Mouse (Mus musculus) liver, embryonic 16.5 days (tissue): ENCODE results near the gene Myof. TPM values are rescaled to one million over a fixed set of nuclear protein-coding genes. Genes with fewer than 3 reads are reported as not detected.

ENCODE experiments used
- ATAC-seq: fragments of 200-750 bp; cut with Nextera tagmentation; 2 replicates; pipeline ENCODE4 v1.8.0; 2017; ENCODE audit warnings: low read depth, mild to moderate bottlenecking, moderate number of reproducible peaks, moderate library complexity
- H3K27ac ChIP-seq: fragments of 300-500 bp; sonication (generic); 2 replicates; pipeline ENCODE4 v1.5.1; 2014; ENCODE audit warnings: mild to moderate bottlenecking, low read length
- H3K27me3 ChIP-seq: fragments of 300-500 bp; sonication (generic); 2 replicates; pipeline ENCODE4 v1.6.1; 2014; ENCODE audit warnings: low read depth, low read length, mixed read lengths; ENCODE audit not compliant: control insufficient read depth, insufficient read depth
- H3K36me3 ChIP-seq: fragments of 300-500 bp; sonication (generic); 2 replicates; pipeline ENCODE4 v1.6.1; 2014; ENCODE audit warnings: mild to moderate bottlenecking; ENCODE audit not compliant: control insufficient read depth, insufficient read depth
- H3K4me1 ChIP-seq: fragments of 300-500 bp; sonication (generic); 2 replicates; pipeline ENCODE4 v1.6.1; 2014; ENCODE audit warnings: low read depth, low read length, mixed read lengths; ENCODE audit not compliant: control insufficient read depth
- H3K4me2 ChIP-seq: fragments of 300-500 bp; sonication (generic); 2 replicates; pipeline ENCODE4 v1.6.1; 2014; ENCODE audit warnings: low read depth, low read length, mixed read lengths
- H3K4me3 ChIP-seq: fragments of 300-500 bp; sonication (generic); 2 replicates; pipeline ENCODE4 v1.5.1; 2014; ENCODE audit warnings: low read depth, mild to moderate bottlenecking, low read length
- H3K9ac ChIP-seq: fragments of 300-500 bp; sonication (generic); 2 replicates; pipeline ENCODE4 v1.6.1; 2014; ENCODE audit warnings: low read depth, low read length
- H3K9me3 ChIP-seq: fragments of 300-500 bp; sonication (generic); replicated peaks from 2 replicates; pipeline ENCODE4 v1.6.1; 2016; ENCODE audit warnings: low read length; ENCODE audit not compliant: control insufficient read depth
- WGBS: fragments of 180-500 bp; shearing (Covaris S2); extraction: QIAGEN DNeasy Blood & Tissue Kit; methylation state at CpG from one replicate; pipeline ENCODE4 v1.1.7; 2014; ENCODE audit not compliant: insufficient replicate concordance; 5-methylcytosine and 5-hydroxymethylcytosine counted together
- polyA plus RNA-seq: library from polyadenylated mRNA; unstranded; fragments of >200 nt; fragmentation: Nextera tagmentation; extraction: Ambion mirVana; gene quantifications from 2 replicates; pipeline ENCODE4 v1.2.1, GENCODE M21; 2015

Myof gene
- polyA plus RNA-seq, 1 experiment from 2014 or later, result 1.9 TPM

DNA sequence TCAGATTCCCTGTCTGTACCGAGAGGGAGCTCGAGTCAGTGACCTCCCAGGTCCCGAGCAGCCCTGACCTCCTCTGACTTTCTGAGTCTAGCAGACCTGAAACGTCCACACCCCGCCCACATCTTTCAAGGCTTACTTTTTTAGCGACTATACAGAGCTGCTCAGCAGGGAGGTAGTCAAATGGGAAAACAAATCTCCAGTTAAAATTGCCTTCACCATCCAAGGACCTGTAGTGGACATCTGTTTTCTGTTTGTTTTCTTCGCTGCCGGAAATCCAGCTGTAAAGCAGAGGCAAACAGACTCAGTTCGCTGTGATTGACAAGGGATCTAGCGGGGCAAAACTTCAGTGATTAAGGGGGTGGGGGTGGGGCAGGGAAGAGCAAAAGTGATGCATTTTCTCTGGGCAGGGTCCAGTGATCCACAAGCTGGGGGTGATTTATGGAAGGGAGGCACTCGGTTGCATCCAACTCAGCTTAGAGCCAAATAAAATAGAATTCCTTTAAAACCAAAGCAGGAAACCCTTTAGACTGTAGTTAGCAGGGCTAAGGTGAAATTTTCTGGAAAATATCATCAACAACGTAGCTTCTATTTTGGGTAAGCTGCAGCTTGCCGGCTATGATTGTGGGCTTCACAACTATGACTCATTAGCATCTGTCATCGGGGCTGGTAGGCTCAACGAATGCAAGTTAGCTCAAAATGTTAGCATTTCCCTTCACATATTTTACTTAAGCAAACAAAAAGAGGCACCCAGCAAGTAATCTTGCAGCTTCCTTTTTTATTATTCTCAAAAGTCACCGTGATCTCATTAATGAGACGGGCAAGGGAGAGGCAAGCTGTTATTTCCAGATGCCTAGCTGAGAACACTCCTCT lies 135.7 kb downstream of the Myof start:
- 36% methylated on average over 17 of the region's 17 CpGs for WGBS
- H3K27ac ChIP-seq, result no peak overlapping the region
- no peak for ATAC-seq
- no peak overlapping the region for H3K4me3 ChIP-seq
- H3K9me3 ChIP-seq, result no peaks in the 10 kb centered on the region
- H3K4me1 ChIP-seq, result no peaks in the 10 kb centered on the region
- no peaks in the 10 kb centered on the region for H3K36me3 ChIP-seq
- H3K9ac ChIP-seq, result no peak overlapping the region
- H3K4me2 ChIP-seq, result no peak overlapping the region
- H3K27me3 ChIP-seq, result no peaks in the 10 kb centered on the region

DNA sequence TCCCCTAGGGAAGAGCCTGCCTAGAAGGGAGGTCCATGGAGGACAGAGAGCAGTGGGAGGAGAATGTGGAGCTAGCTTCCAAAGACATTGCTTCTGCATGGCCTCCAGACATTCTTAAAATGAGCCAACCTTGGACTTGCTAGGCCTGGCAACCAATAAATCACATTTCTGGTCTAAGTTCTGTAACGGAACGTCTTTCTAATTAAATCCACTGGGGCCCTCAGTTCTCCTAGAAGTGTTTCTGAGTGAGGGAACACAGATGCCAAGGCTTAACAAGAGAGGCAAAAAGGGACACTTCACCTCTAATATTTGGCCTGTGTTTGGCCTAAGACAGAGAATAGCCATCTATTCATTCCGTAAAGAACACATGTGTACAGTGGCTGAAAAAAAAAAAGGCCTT lies 136.5 kb downstream of the Myof start:
- H3K9me3 ChIP-seq, result no peaks in the 10 kb centered on the region
- no peak for ATAC-seq
- H3K4me2 ChIP-seq, result no peak overlapping the region
- 63% methylated on average over 3 of the region's 3 CpGs for WGBS
- H3K4me1 ChIP-seq, result no peaks in the 10 kb centered on the region
- H3K4me3 ChIP-seq, result no peak overlapping the region
- H3K36me3 ChIP-seq, result no peaks in the 10 kb centered on the region
- H3K9ac ChIP-seq, result no peak overlapping the region
- H3K27me3 ChIP-seq, result no peaks in the 10 kb centered on the region
- H3K27ac ChIP-seq, result no peak overlapping the region

DNA sequence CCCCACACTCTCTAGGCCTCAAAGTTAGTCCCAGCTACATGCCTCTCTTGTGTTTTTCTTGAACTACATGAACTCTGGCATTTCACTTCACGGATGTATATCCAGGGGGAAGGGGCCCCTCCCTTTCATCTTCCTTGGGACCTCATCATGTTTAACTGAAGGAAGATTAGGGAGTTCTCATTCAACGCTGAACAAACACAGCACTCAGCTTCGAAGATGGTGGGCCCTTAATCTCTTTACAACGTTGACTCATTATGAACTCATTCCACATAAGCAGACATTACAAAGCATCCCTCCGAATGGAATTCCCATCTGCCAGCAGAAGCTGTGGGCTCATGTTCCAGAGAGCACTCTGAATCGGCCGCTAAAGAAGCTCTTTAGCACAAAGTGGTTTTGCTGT lies 147.3 kb downstream of the Myof start:
- 59% methylated on average over 7 of the region's 7 CpGs for WGBS
- Histone ChIP-seq H3K27me3 (no peaks in the 10 kb centered on the region), H3K36me3 (no peaks in the 10 kb centered on the region), H3K27ac (no peak overlapping the region), H3K4me1 (no peaks in the 10 kb centered on the region), H3K9ac (no peak overlapping the region), H3K4me3 (no peak overlapping the region), H3K9me3 (no peaks in the 10 kb centered on the region), H3K4me2 (no peak overlapping the region)
- ATAC-seq, result no peak

DNA sequence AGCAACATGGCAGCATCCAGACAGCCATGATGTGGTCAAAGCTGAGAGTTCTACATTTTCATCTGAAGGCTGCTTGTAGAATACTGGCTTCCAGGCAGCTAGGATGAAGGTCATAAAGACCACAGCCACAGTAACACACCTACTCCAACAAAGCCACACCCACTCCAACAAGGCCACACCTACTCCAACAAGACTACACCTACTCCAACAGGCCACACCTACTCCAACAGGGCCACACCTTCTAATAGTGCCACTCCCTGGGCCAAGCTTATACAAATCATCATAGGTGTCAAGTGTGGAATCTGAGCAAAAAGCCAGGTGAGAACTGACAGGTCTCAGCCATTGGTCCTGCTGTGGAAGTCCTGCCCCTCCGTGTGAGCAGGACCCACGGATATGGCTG lies 152.4 kb downstream of the Myof start:
- H3K9ac ChIP-seq, result no peak overlapping the region
- no peak overlapping the region for H3K27ac ChIP-seq
- H3K27me3 ChIP-seq, result no peaks in the 10 kb centered on the region
- H3K4me1 ChIP-seq, result no peaks in the 10 kb centered on the region; the same call in 1 of the 2 replicates
- no peak overlapping the region for H3K4me3 ChIP-seq
- H3K36me3 ChIP-seq, result no peaks in the 10 kb centered on the region
- H3K9me3 ChIP-seq, result no peaks in the 10 kb centered on the region
- no peak for ATAC-seq
- no peak overlapping the region for H3K4me2 ChIP-seq
- 70% methylated on average over 2 of the region's 2 CpGs for WGBS

DNA sequence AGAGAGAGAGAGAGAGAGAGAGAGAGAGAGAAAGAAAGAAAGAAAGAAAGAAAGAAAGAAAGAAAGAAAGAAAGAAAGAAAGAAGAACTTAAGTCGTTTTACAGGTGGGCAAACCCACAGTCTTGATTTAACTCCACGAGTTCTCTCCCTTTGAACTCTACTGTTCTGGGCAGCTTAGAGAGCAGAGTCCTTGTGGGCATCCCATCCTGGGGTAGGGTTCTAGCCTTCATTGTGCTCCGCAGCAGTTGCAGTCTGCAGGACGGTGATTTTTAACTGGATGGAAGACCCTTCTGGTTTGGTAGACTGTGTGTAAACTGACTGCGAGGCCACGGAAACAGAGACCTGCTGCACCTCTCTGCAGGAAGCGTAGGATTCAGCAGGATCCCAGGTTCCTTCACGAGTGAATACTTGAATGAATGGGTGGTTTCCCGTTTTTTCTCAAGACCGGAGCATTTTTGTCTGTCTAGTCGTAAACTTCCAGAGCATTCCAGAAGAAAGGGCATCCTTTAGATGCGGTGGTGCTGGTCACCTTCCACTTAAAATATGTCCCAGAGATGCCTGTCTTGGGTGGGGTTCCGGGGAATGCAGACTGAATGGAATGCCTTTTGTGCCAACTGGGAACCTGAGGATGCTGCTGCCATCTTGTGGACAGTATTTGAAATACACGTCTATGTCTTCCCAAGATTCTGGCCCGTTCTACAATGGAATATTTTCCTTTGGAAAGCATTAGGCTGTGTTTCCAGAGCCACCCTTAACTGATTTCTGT lies 156.8 kb downstream of the Myof start:
- H3K9me3 ChIP-seq, result no peaks in the 10 kb centered on the region
- H3K4me2 ChIP-seq, result peak overlapping the region; percentile 38
- H3K4me3 ChIP-seq, result peak overlapping the region; percentile 15; the same call in 1 of the 2 replicates
- H3K4me1 ChIP-seq, result no peaks in the 10 kb centered on the region; the same call in 1 of the 2 replicates
- no peak overlapping the region for H3K9ac ChIP-seq
- H3K27me3 ChIP-seq, result peaks cover 7% of the 10 kb centered on the region; the same call in 1 of the 2 replicates
- no peak overlapping the region for H3K27ac ChIP-seq
- ATAC-seq, result no peak
- WGBS, result 11% methylated on average over 15 of the region's 15 CpGs
- H3K36me3 ChIP-seq, result no peaks in the 10 kb centered on the region

DNA sequence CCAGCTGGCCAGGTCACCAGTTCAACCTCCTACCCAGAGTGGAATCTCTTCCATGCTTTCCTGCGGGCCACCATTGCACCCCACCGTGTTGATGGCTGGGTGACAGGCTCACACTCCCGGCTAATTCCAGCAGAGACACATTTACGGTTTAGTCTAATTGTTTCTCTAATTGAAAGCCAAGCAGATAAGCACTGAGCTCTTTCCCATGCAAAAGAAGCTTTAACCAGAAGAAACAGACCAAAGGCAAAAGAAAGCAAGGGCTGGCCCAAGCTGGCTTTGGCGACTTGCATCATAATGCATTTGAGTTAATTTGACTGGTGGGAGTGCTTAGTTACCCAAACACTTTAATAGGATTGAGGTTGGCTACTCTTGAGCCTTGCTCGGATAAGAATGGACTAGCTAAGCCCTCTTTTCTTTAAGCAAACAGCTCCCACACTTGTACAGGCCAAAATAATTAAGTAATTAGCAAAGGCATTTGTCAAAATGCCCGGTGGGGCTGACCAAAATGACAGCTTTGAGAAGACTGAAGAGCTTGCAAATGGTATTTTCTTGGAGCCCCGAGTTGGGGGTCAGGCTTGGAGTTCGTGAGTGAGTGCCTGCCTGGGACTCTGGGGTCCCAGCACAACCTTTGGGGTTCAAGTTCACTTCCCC lies 161.8 kb downstream of the Myof start:
- Histone ChIP-seq H3K27me3 (peaks cover 28% of the 10 kb centered on the region), H3K9me3 (no peaks in the 10 kb centered on the region), H3K4me3 (no peak overlapping the region), H3K27ac (no peak overlapping the region), H3K9ac (no peak overlapping the region), H3K36me3 (no peaks in the 10 kb centered on the region), H3K4me2 (no peak overlapping the region), H3K4me1 (no peaks in the 10 kb centered on the region; the same call in 1 of the 2 replicates)
- 36% methylated on average over 9 of the region's 9 CpGs for WGBS
- ATAC-seq, result no peak

DNA sequence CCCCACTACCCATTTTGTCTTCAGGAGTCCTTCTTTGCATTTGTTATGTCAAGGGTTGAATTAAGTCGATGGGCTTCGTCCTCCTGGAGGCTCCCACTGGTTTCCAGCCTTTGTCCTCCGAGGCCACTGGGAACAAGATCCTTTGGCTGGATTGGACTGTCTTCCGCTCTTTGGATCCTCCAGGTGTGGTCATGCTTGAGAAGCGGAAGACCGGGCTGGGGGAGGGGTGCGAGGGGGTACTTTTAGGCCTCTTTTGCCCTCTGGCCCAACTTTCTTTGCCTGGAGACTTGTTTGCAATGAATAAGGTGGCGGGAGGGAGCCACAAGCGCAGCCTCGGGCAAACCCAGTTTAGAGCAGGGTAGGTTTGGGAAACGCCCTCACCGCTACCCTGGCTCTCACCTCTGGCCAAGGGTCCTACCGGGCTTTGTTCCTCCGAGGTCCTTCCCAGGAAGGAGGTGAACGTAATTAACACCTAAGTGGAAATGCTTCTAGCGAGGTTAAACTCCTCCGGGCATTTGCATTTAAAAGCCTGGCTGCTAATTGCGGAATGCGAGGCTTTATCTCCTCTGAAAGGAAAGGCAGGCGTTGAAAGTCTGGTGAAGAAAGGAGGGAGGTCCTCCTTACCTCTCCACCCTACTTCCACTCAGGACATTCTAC lies 165.7 kb downstream of the Myof start:
- Histone ChIP-seq H3K4me2 (no peak overlapping the region), H3K4me3 (no peak overlapping the region), H3K27me3 (peaks cover 21% of the 10 kb centered on the region), H3K27ac (no peak overlapping the region), H3K9ac (no peak overlapping the region), H3K4me1 (no peaks in the 10 kb centered on the region), H3K36me3 (no peaks in the 10 kb centered on the region), H3K9me3 (no peaks in the 10 kb centered on the region)
- no peak for ATAC-seq
- 16% methylated on average over 20 of the region's 20 CpGs for WGBS

DNA sequence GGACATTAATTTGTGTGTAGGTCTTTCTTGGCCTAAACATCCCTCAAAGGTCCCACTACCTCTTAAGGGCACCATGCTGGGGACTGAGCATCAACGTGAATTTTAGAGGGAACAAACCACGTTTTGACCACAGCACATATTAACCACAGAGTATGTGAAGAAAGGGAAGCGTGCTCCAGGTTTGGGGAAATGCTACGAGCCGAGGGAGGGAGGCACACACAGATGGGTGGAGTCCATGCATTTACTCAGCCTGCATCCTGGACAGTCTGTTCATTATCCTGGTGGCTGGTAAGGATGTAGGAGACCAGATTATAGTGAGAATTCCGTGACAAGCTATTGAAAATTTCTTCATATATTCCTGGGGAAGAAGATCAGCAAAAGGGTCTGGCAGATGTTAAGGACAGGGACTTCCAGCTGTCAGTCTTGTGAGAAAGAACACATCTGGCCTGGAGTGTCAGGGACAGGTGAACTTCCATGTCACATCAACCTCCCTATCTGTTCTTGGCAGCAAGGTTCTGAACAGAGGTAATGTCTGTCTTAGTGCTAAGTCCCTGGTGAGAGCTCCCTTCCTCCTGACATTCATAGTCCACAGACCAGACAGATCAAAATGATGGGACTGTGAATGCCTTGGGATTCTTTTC lies 166.7 kb downstream of the Myof start:
- no peak overlapping the region for H3K27ac ChIP-seq
- peaks cover 21% of the 10 kb centered on the region for H3K27me3 ChIP-seq
- no peaks in the 10 kb centered on the region for H3K36me3 ChIP-seq
- no peak overlapping the region for H3K4me2 ChIP-seq
- H3K9me3 ChIP-seq, result no peaks in the 10 kb centered on the region
- H3K9ac ChIP-seq, result no peak overlapping the region
- WGBS, result 26% methylated on average over 6 of the region's 6 CpGs
- ATAC-seq, result no peak
- no peaks in the 10 kb centered on the region for H3K4me1 ChIP-seq
- no peak overlapping the region for H3K4me3 ChIP-seq
